Mouse (Mus musculus): Measurements from ENCODE around the gene Nr3c2.

DNA sequence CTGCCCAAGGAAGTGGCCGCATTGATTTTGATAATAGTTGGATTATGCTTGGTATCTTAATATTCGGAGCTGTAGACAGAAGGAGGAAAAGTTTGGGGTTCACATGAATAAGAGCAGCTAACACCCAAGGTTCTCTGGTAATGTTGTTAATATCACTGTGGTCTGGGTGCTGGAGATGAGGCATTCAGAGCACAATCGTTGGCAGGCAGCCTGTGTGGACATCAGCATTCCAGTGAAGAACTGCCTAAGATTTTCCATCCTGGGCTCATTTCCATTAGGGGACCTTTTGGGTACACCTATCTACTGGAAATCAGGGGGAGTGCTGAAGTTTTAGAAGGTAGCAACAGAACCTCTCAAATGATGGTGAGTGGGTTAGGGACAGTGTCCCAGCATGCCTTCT lies 65.8 kb downstream of the Nr3c2 start:
- TF ChIP-seq CTCF (IDR thresholded peaks at IDR 0.05; ENCODE audit: low read depth, low read length) (no peak), POLR2A (IDR thresholded peaks at IDR 0.05; ENCODE audit: insufficient read depth, low read length) (no peak), EP300 (IDR thresholded peaks at IDR 0.05; ENCODE audit: insufficient read depth, low read depth, low read length) (no peak)
